Mouse (Mus musculus) ES-Bruce4 (cell line): ENCODE data around the gene Srrd.

Source experiments
- CTCF ChIP-seq: IDR thresholded peaks from one replicate; pipeline ENCODE4 v1.8.1; 2011; ENCODE audit warnings: low read depth, low read length
- EP300 ChIP-seq: IDR thresholded peaks from 2 replicates; pipeline ENCODE4 v1.6.1; 2011; ENCODE audit warnings: low read depth, low read length; ENCODE audit not compliant: insufficient read depth
- POLR2A ChIP-seq: IDR thresholded peaks from one replicate; pipeline ENCODE4 v1.8.1; 2011; ENCODE audit warnings: low read length; ENCODE audit not compliant: insufficient read depth

DNA sequence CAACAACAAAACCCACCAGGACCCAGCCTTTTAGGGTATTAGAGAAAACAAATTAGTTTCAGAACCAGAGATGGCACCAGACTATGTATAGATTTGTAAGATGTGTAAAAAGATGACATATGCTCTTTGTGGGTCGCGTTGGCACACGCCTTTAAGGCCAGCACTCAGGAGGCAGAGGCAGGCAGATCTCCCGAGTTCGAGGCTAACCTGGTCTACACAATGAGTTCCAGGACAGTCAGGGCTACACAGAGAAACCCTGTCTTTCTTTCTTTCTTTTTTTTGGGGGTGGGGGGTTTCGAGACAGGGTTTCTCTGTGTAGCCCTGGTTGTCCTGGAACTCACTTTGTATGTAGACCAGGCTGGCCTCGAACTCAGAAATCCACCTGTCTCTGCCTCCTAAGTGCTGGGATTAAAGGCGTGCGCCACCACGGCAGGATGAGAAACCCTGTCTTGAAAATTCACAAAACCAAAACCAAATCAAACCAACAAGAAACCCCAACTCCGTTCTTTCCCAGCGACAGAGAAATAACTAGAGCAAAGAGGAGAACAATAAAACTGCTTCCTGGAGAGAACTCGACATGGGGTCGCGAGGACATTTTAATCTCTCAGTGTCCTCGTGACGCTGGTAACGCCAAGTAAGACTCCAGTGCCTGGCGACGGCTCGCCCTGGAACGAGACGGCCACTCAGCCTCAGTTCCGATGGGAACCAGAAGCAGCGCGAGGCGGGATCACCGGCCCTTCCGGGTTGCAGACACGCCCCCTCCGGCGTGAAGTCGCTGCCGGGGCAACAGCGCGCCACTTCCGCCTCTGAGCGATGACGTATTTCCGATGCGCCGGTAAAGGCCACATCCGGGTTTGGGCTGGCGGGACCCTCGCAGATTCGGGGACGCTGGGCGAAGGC, 17.0 kb downstream of the Srrd start, which contains the start of gene Tfip11:
- peak; percentile 29 for TF ChIP-seq POLR2A
- no peak for TF ChIP-seq CTCF
- 0 out of 2 replicates have a peak, but pooled peaks have one; percentile 29 for TF ChIP-seq EP300
